Mouse (Mus musculus) lung, adult 2 months (tissue): ENCODE results near the gene Dusp15. TPM values are rescaled to one million over a fixed set of nuclear protein-coding genes. Genes with fewer than 3 reads are reported as not detected.

Experiments
- DNase-seq: peaks from one replicate; pipeline ENCODE4 v3.0.0; 2022
- H3K4me1 ChIP-seq: fragments of 200-500 bp; 2 replicates; pipeline ENCODE4 v1.6.1; 2011; ENCODE audit warnings: low read length; ENCODE audit not compliant: control insufficient read depth, insufficient read depth
- H3K4me3 ChIP-seq: fragments of 200-500 bp; replicated peaks from 2 replicates; pipeline ENCODE3; 2011; ENCODE audit warnings: low read depth, mild to moderate bottlenecking, control low read depth, low read length; ENCODE audit errors: extremely low read depth
- CTCF ChIP-seq: fragments of 200-500 bp; IDR thresholded peaks from 2 replicates; pipeline ENCODE4 v1.5.1; 2011; ENCODE audit warnings: mild to moderate bottlenecking, low read length, control low read depth; ENCODE audit not compliant: insufficient read depth
- POLR2A ChIP-seq: fragments of 200-500 bp; IDR thresholded peaks from 2 replicates; pipeline ENCODE4 v1.6.1; 2011; ENCODE audit warnings: low read depth, mild to moderate bottlenecking, control low read depth, low read length, borderline replicate concordance; ENCODE audit errors: extremely low read depth
- WGBS: fragments of 180-500 bp; shearing (Covaris S2); methylation state at CpG from one replicate; pipeline ENCODE4 v1.1.7; 2018; 5-methylcytosine and 5-hydroxymethylcytosine counted together
- polyA plus RNA-seq: library from polyadenylated mRNA; depleted of rRNA; stranded (reverse); fragments of >200 nt; gene quantifications from 2 replicates; pipeline ENCODE4 v1.2.3, GENCODE M21; 2012

Dusp15 gene
- polyA plus RNA-seq, 1 experiment, result 0.60 TPM

- 46% methylated on average over 7 of the region's 7 CpGs for WGBS
- H3K4me1 ChIP-seq, result no peaks in the 10 kb centered on the region
- TF ChIP-seq POLR2A (no peak), CTCF (no peak)
- no peak overlapping the region for H3K4me3 ChIP-seq
- no peak for DNase-seq
These were observed 29.1 kb downstream of the Dusp15 start for GRCm38 (mm10) chr2:152922376-152922775.

DNA sequence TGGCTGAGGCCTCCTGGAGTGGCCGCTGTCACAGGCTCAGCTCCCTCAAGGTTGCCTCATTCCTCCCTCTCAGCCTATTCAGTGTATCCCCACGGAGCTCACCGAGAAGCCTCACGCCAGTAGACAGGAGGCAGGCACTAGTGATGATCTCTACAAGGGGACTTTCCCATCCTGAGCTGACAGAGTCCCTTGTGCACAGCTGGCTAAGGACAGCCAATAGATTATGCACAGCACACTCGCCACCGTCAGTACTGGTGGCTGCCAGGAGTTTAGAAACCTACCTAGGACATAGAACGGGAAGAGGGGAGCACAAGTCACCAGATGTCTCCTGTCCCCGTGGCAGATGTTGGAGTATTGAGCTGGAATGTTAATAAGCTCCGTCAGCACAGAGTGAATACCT, 33.8 kb downstream of the Dusp15 start:
- Histone ChIP-seq H3K4me1 (0 out of 2 replicates have a peak, but pooled peaks cover 4% of the 10 kb centered on the region), H3K4me3 (no peak overlapping the region)
- TF ChIP-seq CTCF (no peak), POLR2A (no peak)
- 59% methylated on average over 9 of the region's 9 CpGs for WGBS
- no peak for DNase-seq

- TF ChIP-seq CTCF (no peak), POLR2A (no peak)
- 59% methylated on average over 5 of the region's 5 CpGs for WGBS
- DNase-seq, result no peak
- H3K4me1 ChIP-seq, result 0 out of 2 replicates have a peak, but pooled peaks cover 4% of the 10 kb centered on the region
- H3K4me3 ChIP-seq, result no peak overlapping the region
These were observed 35.4 kb downstream of the Dusp15 start for GRCm38 (mm10) chr2:152916111-152916510.

DNA sequence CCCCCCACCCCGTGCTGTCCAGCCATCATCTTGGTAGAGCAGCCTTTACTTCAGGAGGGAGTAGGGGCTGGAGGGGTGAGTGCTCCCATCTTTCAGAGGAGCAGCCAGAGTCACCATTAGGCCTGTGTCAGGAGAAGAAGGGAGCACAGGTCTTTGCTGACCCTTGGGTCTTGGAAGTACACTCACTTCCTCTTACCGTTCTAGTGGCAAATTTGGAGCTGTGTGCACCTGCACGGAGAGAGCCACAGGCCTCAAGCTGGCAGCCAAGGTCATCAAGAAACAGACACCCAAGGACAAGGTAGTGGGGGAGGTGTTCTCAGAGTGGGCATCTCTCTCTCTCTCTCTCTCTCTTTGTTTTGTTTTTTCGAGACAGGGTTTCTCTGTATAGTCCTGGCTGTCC, 36.0 kb downstream of the Dusp15 start:
- no peak for TF ChIP-seq POLR2A
- no peak for TF ChIP-seq CTCF
- 51% methylated on average over 4 of the region's 4 CpGs for WGBS
- H3K4me1 ChIP-seq, result 0 out of 2 replicates have a peak, but pooled peaks cover 4% of the 10 kb centered on the region
- H3K4me3 ChIP-seq, result no peak overlapping the region
- no peak for DNase-seq

- Histone ChIP-seq H3K4me1 (0 out of 2 replicates have a peak, but pooled peaks cover 4% of the 10 kb centered on the region), H3K4me3 (no peak overlapping the region)
- 2% methylated on average over 18 of the region's 18 CpGs for WGBS
- DNase-seq, result peak; percentile 72
- TF ChIP-seq CTCF (peak; percentile 82), POLR2A (no peak)
These were observed 37.0 kb downstream of the Dusp15 start for GRCm38 (mm10) chr2:152914310-152915120.

- WGBS, result 45% methylated on average over 7 of the region's 7 CpGs
- no peak for DNase-seq
- H3K4me1 ChIP-seq, result 0 out of 2 replicates have a peak, but pooled peaks cover 4% of the 10 kb centered on the region
- TF ChIP-seq POLR2A, result no peak
- no peak for TF ChIP-seq CTCF
- no peak overlapping the region for H3K4me3 ChIP-seq
These were observed 38.0 kb downstream of the Dusp15 start for GRCm38 (mm10) chr2:152913471-152913870.

DNA sequence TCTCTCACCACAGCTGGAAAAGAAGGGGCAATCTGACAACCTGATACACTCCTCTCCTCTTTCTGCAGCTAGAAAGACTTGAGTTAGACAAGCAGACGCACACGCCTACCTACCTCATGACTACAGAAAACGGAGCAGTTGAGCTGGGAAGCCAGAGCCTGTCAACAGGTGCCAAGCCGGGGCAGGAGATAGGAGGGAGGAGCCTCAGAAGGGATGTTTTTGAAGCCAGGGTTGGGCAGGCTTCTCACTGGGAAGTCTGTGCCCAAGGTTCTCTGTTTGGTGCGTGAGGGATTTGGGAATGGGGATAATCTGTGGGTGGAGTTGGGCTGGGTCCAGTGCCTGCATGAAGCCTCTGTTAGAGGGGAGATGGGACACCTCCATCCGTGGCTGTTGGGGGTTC, 40.1 kb downstream of the Dusp15 start:
- 28% methylated on average over 6 of the region's 6 CpGs for WGBS
- Histone ChIP-seq H3K4me3 (no peak overlapping the region), H3K4me1 (peaks cover 4% of the 10 kb centered on the region; the same call in 1 of the 2 replicates)
- no peak for DNase-seq
- TF ChIP-seq CTCF (no peak), POLR2A (no peak)

DNA sequence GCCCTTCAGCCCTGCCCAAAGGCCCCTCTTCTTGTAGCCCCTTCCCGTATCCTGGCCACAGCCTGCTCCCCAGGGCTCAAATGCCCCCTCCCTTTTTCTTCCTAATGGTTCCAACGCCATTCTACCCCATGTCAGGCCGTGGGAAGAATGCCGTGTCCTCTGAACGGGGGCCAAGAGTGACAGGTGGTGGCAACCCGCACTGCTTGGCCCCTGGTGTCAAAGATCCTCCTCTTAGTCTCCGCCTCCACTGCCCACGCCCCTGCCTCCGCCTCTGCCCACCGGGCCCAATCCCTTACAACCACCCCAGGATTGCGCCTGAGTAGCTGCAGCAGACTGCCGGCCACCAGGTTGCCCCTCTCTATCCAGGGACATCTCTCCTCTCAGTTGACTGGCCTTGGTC, 40.5 kb downstream of the Dusp15 start, which contains the start of gene Mylk2:
Gene Mylk2, plus strand, starts transcription at position 322 of the 400 bp plus-strand sequence.
- no peak for DNase-seq
- TF ChIP-seq POLR2A, result no peak
- TF ChIP-seq CTCF, result no peak
- peaks cover 4% of the 10 kb centered on the region; the same call in 1 of the 2 replicates for H3K4me1 ChIP-seq
- WGBS, result 20% methylated on average over 12 of the region's 12 CpGs
- H3K4me3 ChIP-seq, result no peak within 1 kb of the TSS

GRCm38 (mm10) chr2:152909848-152910247, 41.6 kb downstream of the Dusp15 start:
- Histone ChIP-seq H3K4me1 (peaks cover 2% of the 10 kb centered on the region; the same call in 1 of the 2 replicates), H3K4me3 (no peak overlapping the region)
- DNase-seq, result no peak
- TF ChIP-seq POLR2A, result no peak
- no peak for TF ChIP-seq CTCF
- 63% methylated on average over 6 of the region's 6 CpGs for WGBS
